Mouse (Mus musculus) kidney, embryonic 15.5 days (tissue): ENCODE data around the gene Shisa7. TPM values are rescaled to one million over a fixed set of nuclear protein-coding genes. Genes with fewer than 3 reads are reported as not detected.
A peak's percentile ranks its signal among the peaks of the same experiment; 100 is the strongest.

ENCODE experiments used
- ATAC-seq: fragments of 200-750 bp; cut with Nextera tagmentation; replicated peaks from 2 replicates; pipeline ENCODE4 v1.8.0; 2017; ENCODE audit warnings: moderate TSS enrichment; ENCODE audit not compliant: low FRiP score
- H3K27ac ChIP-seq: fragments of 300-500 bp; sonication (generic); 2 replicates; pipeline ENCODE4 v1.5.1; 2015; ENCODE audit warnings: mild to moderate bottlenecking, inconsistent platforms
- H3K27me3 ChIP-seq: fragments of 300-500 bp; sonication (generic); 2 replicates; pipeline ENCODE4 v1.6.1; 2015; ENCODE audit warnings: inconsistent platforms
- H3K36me3 ChIP-seq: fragments of 300-500 bp; sonication (generic); 2 replicates; pipeline ENCODE4 v1.6.1; 2015; ENCODE audit warnings: inconsistent platforms
- H3K4me1 ChIP-seq: fragments of 300-500 bp; sonication (generic); 2 replicates; pipeline ENCODE4 v1.6.1; 2015; ENCODE audit warnings: inconsistent platforms
- H3K4me2 ChIP-seq: fragments of 300-500 bp; sonication (generic); 2 replicates; pipeline ENCODE4 v1.6.1; 2015; ENCODE audit warnings: moderate library complexity, mild to moderate bottlenecking, inconsistent platforms
- H3K4me3 ChIP-seq: fragments of 300-500 bp; sonication (generic); replicated peaks from 2 replicates; pipeline ENCODE4 v1.5.1; 2015; ENCODE audit warnings: mild to moderate bottlenecking, inconsistent platforms
- H3K9ac ChIP-seq: fragments of 300-500 bp; sonication (generic); 2 replicates; pipeline ENCODE4 v1.6.1; 2015; ENCODE audit warnings: mild to moderate bottlenecking, inconsistent platforms
- H3K9me3 ChIP-seq: fragments of 300-500 bp; sonication (generic); replicated peaks from 2 replicates; pipeline ENCODE4 v1.6.1; 2016; ENCODE audit warnings: inconsistent platforms
- whole genome bisulfite sequencing: fragments of 180-500 bp; shearing (Covaris S2); methylation state at CpG from one replicate; pipeline ENCODE4 v1.1.7; 2015; ENCODE audit warnings: mixed read lengths; 5-methylcytosine and 5-hydroxymethylcytosine counted together
- polyA plus RNA-seq: library from polyadenylated mRNA; unstranded; fragments of >200 nt; fragmentation: Nextera tagmentation; extraction: Ambion mirVana; gene quantifications from 2 replicates; pipeline ENCODE4 v1.2.1, GENCODE M21; 2015

The Shisa7 gene
- polyA plus RNA-seq, 1 experiment from 2014 or later = 0.84 TPM

DNA sequence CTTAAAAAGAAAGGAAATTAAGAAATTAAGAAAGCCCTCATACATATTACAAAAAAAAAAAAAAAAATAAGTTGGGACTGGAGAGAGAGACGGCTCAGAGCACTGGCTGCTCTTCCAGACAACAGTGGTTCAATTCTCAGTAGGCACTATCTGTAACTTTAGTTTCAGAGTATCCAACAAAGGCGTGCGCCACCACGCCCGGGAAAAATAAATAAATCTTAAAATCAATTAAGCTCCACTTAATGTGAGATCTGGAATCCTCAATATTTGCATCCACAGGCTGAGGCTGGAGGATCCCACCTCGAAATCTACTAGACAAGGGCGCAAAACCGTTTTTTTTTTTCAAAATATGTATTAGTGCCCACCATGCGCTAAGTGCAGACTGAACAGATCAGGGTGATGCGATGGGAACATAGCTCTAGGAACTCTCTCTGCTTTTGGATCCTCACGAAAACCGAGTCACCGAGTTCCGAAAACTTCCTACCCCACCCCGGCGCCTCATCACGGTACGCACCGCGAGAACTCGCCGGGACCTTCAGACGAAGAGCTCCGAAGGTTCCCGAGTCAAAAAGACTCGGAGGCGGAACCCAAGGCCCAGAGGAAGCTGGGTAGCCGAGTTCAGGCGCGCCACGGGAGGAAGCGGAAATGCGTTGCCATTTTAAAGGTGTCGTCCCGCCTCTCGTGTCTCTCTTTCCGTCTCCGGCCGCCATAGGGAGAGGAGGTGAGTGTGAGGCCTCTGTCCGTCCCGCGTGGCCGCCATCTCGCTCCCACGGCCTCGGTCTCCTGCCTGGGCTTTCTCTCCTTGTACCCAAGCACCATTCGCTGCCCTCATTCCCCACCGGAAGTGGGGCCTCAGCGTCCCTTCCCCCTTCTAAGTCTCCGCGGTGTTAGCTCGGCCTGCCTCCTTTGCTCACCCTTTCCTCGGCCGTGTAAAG lies 52.0 kb downstream of the Shisa7 start, which contains the start of gene Rpl28:
Gene Rpl28 (plus strand): TSS at position 597 of the 935 bp plus-strand sequence.
- Histone ChIP-seq H3K27ac (peak within 1 kb of the TSS; percentile 96), H3K9ac (peak within 1 kb of the TSS; percentile 79), H3K4me2 (peak within 1 kb of the TSS; percentile 78), H3K27me3 (0 out of 2 replicates have a peak, but pooled peaks cover 4% of the 10 kb centered on the region), H3K4me1 (peaks cover 28% of the 10 kb centered on the region), H3K4me3 (peak within 1 kb of the TSS; percentile 62), H3K9me3 (no peaks in the 10 kb centered on the region), H3K36me3 (peaks cover 40% of the 10 kb centered on the region)
- WGBS = under 1% methylated on average over 54 of the region's 54 CpGs
- ATAC-seq = peak; percentile 88

GRCm38 (mm10) chr7:4789436-4789935 lies 55.0 kb downstream of the Shisa7 start, which contains the start of gene Tmem238:
Tmem238 (minus strand) TSS chr7:4789656.
- Histone ChIP-seq H3K4me1 (peaks cover 22% of the 10 kb centered on the region), H3K27ac (peak within 1 kb of the TSS; percentile 87), H3K36me3 (peaks cover 11% of the 10 kb centered on the region), H3K27me3 (0 out of 2 replicates have a peak, but pooled peaks cover 4% of the 10 kb centered on the region), H3K4me2 (peak within 1 kb of the TSS; percentile 94), H3K4me3 (peak within 1 kb of the TSS; percentile 59), H3K9ac (peak within 1 kb of the TSS; percentile 69), H3K9me3 (no peaks in the 10 kb centered on the region)
- peak; percentile 29 for ATAC-seq
- 6% methylated on average over 40 of the region's 40 CpGs for WGBS

DNA sequence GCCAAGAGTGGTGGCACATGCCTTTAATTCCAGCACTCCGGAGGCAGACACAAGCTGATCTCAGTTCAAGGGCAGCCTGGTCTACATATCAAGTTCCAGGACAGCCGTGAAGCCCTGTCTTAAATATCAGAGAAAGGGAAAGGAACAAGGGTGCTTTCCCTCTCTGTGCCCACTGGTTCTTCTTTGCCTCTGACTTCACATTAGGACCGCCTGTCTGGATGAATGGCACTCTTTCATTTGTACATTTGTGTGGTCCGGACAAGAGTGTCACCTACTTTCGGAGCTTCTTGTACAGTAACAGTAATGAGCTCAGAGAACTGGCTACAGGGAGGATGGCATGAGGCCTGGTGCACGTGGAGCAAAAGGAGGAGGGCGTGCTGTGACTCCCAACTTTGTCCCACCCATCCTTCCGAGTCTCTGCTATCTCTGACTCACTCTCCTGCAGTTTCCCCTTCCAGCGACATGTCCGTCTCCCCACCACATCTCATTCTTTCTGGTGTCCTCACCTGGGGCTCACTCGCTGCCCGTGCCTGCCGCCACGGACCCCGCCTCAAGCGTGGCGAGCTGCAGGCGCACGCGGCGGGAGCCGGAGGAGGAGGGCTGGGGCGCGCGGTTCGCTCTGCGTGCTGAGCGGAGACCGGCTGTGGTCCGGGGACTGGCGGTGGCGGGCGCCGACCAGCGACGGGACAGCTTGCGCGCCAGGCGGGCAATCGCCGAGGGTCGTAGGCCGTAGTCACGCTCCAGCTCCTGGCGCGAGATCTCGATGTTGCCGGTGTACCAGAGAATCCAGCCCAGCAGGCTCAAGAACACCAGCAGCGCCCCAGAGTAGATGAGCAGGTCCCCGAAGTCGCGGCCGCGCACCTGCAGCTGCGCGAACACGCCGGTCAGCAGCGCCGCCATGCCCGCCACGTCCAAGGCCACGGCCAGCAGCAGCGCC lies 55.7 kb downstream of the Shisa7 start:
- no peaks in the 10 kb centered on the region for H3K9me3 ChIP-seq
- H3K4me3 ChIP-seq = peak overlapping the region; percentile 59
- H3K4me2 ChIP-seq = peak overlapping the region; percentile 94
- H3K27ac ChIP-seq = peak overlapping the region; percentile 87
- H3K36me3 ChIP-seq = peaks cover 5% of the 10 kb centered on the region
- ATAC-seq = peak; percentile 55
- H3K4me1 ChIP-seq = peaks cover 15% of the 10 kb centered on the region
- peak overlapping the region; percentile 69 for H3K9ac ChIP-seq
- 2% methylated on average over 64 of the region's 64 CpGs for WGBS
- 0 out of 2 replicates have a peak, but pooled peaks cover 4% of the 10 kb centered on the region for H3K27me3 ChIP-seq

DNA sequence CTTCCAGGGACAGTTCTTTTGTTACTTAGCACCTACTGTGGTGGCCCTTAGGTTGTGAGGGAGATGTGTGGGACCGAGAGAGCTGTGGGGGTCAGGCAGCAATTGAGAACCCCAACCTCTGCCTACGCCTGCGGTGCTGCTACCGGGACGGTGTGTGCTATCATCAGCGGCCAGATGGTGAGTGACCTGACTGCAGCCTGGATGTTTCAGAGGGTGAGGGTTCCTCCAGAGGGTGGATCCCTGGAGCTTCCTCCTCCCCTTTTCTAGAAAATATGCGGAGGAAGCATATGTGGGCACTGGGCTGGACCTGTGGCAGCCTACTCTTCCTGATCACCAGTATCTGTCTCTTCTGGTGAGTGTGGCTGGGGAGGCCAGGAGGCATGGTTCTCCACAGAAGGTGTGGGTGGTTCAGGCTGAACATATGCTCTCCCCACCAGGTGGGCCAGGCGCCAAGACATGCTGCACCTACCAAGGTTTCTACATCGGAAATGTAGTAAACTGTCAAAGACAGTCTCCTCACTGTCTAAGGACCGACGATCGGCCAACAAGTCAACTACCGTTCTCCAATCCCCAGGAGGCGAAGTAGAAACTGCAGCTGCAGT lies 60.7 kb downstream of the Shisa7 start:
- ATAC-seq = no peak
- Histone ChIP-seq H3K9ac (no peak overlapping the region), H3K4me3 (no peak overlapping the region), H3K27ac (no peak overlapping the region), H3K27me3 (peaks cover 13% of the 10 kb centered on the region), H3K9me3 (no peaks in the 10 kb centered on the region), H3K4me2 (no peak overlapping the region), H3K36me3 (0 out of 2 replicates have a peak, but pooled peaks cover 3% of the 10 kb centered on the region), H3K4me1 (peaks cover 22% of the 10 kb centered on the region)
- WGBS = 74% methylated on average over 14 of the region's 14 CpGs

- ATAC-seq = no peak
- H3K4me1 ChIP-seq = peaks cover 22% of the 10 kb centered on the region
- H3K4me3 ChIP-seq = no peak within 1 kb of the TSS
- peaks cover 23% of the 10 kb centered on the region for H3K27me3 ChIP-seq
- 76% methylated on average over 2 of the region's 2 CpGs for WGBS
- no peak within 1 kb of the TSS for H3K9ac ChIP-seq
- H3K36me3 ChIP-seq = 0 out of 2 replicates have a peak, but pooled peaks cover 3% of the 10 kb centered on the region
- H3K9me3 ChIP-seq = no peaks in the 10 kb centered on the region
- no peak within 1 kb of the TSS for H3K27ac ChIP-seq
- H3K4me2 ChIP-seq = no peak within 1 kb of the TSS
Observed at GRCm38 (mm10) chr7:4782759-4783158, 61.7 kb downstream of the Shisa7 start, which contains the start of the genes Il11 and Tmem190. Il11 (minus strand) TSS chr7:4782859. Tmem190 (plus strand) TSS chr7:4782937.

DNA sequence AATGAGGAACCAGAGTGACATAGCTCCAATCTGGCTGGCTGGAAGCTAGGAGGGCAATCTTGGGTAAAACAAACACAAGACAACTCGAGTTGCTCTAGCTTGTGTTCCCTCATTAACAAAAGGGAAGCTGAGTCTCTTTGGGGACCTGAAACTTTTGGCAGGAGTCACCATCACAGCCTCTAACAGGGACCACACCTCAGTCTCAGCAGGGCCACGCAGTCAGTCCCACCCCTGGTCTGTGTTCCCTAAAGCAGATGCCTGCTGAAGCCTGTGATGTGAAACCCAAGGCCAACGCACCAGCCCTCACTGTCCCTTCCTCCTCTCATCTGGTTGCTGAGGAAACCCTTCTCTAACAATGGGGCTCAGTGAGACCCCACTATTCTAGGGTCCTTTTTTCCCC lies 62.4 kb downstream of the Shisa7 start:
- Histone ChIP-seq H3K4me1 (peaks cover 28% of the 10 kb centered on the region), H3K36me3 (0 out of 2 replicates have a peak, but pooled peaks cover 3% of the 10 kb centered on the region), H3K9ac (no peak overlapping the region), H3K27me3 (peaks cover 29% of the 10 kb centered on the region), H3K4me2 (no peak overlapping the region), H3K27ac (no peak overlapping the region), H3K4me3 (no peak overlapping the region), H3K9me3 (no peaks in the 10 kb centered on the region)
- no peak for ATAC-seq
- 51% methylated on average over 3 of the region's 3 CpGs for WGBS

DNA sequence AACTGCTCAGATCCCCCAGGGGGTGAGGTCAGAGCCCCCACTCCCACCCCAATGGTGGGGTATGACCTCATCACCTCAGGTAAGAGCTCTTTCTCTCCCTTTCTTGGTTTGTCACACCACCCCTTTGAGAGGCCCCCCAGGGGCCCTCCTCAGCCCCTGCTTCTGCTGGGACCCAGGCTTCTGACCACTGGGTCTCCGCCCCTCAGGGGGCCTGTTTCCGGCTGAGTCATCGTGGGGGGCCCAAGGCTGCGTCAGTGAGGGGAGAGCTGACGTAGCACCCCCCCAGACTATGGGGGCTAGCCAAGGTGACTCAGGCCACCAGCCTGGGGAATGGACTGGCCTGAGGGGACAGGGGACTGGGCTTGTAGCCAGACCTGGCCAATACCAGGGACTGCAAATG lies 64.6 kb downstream of the Shisa7 start:
- Histone ChIP-seq H3K4me3 (no peak overlapping the region), H3K36me3 (0 out of 2 replicates have a peak, but pooled peaks cover 3% of the 10 kb centered on the region), H3K9me3 (no peaks in the 10 kb centered on the region), H3K27me3 (peaks cover 51% of the 10 kb centered on the region), H3K27ac (no peak overlapping the region), H3K4me2 (no peak overlapping the region), H3K4me1 (peaks cover 33% of the 10 kb centered on the region), H3K9ac (no peak overlapping the region)
- no peak for ATAC-seq
- 31% methylated on average over 5 of the region's 5 CpGs for WGBS

DNA sequence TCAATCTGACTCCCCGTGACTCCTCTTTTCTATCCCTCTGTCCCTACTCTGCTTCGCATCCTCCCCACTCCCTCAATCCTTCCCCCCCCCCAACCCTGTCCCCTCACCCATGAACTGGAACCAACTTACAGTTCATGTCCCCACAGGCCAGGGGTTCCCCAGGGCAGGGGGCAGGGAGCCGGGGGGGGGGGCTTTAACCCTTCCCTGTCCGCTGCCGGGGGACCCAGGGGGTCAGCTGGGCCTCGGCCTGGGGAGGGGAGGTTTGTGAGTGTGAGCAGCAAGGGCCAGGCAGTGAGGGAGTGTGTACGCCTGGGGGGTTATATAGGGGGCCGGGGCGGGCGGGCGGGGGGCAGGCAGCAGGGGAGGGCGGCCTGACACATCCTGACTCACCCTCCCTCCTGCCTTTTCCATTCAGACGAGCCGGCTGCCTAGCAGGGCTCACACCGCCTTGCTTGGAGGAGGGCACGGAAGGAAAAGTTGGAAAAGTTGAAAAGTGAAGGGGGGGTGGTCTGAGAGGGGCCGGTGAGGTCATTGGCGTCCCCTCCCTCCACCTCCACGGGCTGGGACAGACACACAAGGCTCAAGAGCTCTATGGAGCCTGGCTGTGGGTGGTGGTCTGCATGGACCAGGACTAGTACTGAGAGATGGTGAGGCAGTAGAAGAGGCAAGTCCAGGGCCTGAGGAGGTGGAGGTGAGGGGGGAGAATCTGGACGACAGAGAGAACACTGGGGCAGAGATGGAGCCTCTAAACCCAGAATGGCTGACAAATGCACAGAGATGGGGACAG lies 66.5 kb downstream of the Shisa7 start:
- H3K4me3 ChIP-seq = peak overlapping the region; percentile 34
- H3K27ac ChIP-seq = no peak overlapping the region
- H3K4me1 ChIP-seq = peaks cover 33% of the 10 kb centered on the region
- no peaks in the 10 kb centered on the region for H3K36me3 ChIP-seq
- 5% methylated on average over 15 of the region's 20 CpGs for WGBS
- 0 out of 2 replicates have a peak overlapping the region, but pooled peaks have one; percentile 14 for H3K9ac ChIP-seq
- H3K27me3 ChIP-seq = peaks cover 60% of the 10 kb centered on the region
- ATAC-seq = peak; percentile 26; the same call in 1 of the 2 replicates
- H3K4me2 ChIP-seq = peak overlapping the region; percentile 53
- no peaks in the 10 kb centered on the region for H3K9me3 ChIP-seq

- WGBS = under 1% methylated on average over 55 of the region's 56 CpGs
- H3K27ac ChIP-seq = no peak overlapping the region
- peak overlapping the region; percentile 34 for H3K4me3 ChIP-seq
- peak overlapping the region; percentile 14; the same call in 1 of the 2 replicates for H3K9ac ChIP-seq
- H3K4me2 ChIP-seq = peak overlapping the region; percentile 53
- H3K27me3 ChIP-seq = peaks cover 60% of the 10 kb centered on the region
- no peaks in the 10 kb centered on the region for H3K9me3 ChIP-seq
- peak; percentile 82 for ATAC-seq
- no peaks in the 10 kb centered on the region for H3K36me3 ChIP-seq
- peaks cover 33% of the 10 kb centered on the region for H3K4me1 ChIP-seq
Observed at GRCm38 (mm10) chr7:4776861-4777830, 67.3 kb downstream of the Shisa7 start.
